8 mouse cellular contexts compared by ENCODE assay signal in the genomic region with DNA sequence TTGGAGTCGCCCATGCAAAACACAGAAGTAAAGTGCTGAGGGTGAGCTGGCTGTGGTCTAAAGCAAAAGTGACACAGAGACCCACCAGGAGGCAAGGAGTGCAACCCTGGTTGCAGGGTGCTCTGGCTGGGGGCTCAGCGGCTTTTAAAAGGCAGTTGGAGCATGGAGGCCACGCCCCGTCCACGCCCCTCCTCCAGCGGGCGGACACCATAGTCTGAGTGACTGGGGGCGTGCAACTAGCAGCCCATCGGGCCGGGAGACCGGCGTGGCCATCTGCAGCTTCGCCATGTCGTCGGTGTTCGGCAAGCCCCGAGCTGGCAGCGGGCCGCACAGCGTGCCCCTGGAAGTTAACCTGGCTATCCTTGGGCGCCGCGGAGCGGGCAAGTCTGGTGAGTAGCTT. TPM values are rescaled to one million over a fixed set of nuclear protein-coding genes. Genes with fewer than 3 reads are reported as not detected.
DNase-seq lines count a peak whose midpoint lies in the region; ATAC-seq lines count a peak whose summit lies in the region.

Gene Rasl12 (plus strand): TSS at position 228 of the 400 bp plus-strand sequence.

- H3K4me2 ChIP-seq in hindbrain, embryonic 14.5 days (replicated peaks) = peak within 1 kb of the TSS; percentile 80

- ATAC-seq in common myeloid progenitor, adult 5-6 weeks (replicated peaks; ENCODE audit: low read depth, poor library complexity, severe bottlenecking) = peak; percentile 94
- ATAC-seq in hindbrain, embryonic 14.5 days (ENCODE audit: low FRiP score) = peak; percentile 73
- ATAC-seq in megakaryocyte, adult 5-6 weeks (ENCODE audit: poor library complexity, severe bottlenecking) = peak; percentile 56
- ATAC-seq in inflammation-experienced regulatory T-cells, adult 6 months = no peak

- under 1% methylated on average over 24 of the region's 24 CpGs for WGBS in hindbrain, embryonic 14.5 days

- no peaks in the 10 kb centered on the region for H3K36me3 ChIP-seq in hindbrain, embryonic 14.5 days (replicated peaks; ENCODE audit: control insufficient read depth, insufficient read depth)

- H3K9ac ChIP-seq in hindbrain, embryonic 14.5 days = peak within 1 kb of the TSS; percentile 61

- H3K27me3 ChIP-seq in hindbrain, embryonic 14.5 days (ENCODE audit: control insufficient read depth, insufficient read depth, low read length) = no peaks in the 10 kb centered on the region

- H3K4me3 ChIP-seq in hindbrain, embryonic 14.5 days (replicated peaks; ENCODE audit: low read length) = peak within 1 kb of the TSS; percentile 44

- DNase-seq in adrenal gland, adult 18-20 months (ENCODE audit: low spot score in 2 of 2) = peak; percentile 52 to 69
- peak; percentile 50 to 69 for DNase-seq in gastrocnemius, adult 8-10 months (ENCODE audit: low spot score in 2 of 2)
- DNase-seq in hindbrain, embryonic 14.5 days (ENCODE audit: low spot score) = peak; percentile 55
- peak; percentile 12 to 88 for DNase-seq in left cerebral cortex, postnatal 10 days (ENCODE audit: extremely low spot score in 1 of 2, low spot score in 2 of 2)
- peak; percentile 35 to 49 for DNase-seq in right cerebral cortex, adult 2 months (ENCODE audit: low spot score in 2 of 2)

- H3K9me3 ChIP-seq in hindbrain, embryonic 14.5 days (ENCODE audit: control insufficient read depth, low read length) = no peaks in the 10 kb centered on the region

- intact Hi-C loops in left cerebral cortex, postnatal 10 days (cut with DNase I) = no loop called here

- peaks cover 5% of the 10 kb centered on the region for H3K4me1 ChIP-seq in hindbrain, embryonic 14.5 days (replicated peaks; ENCODE audit: control insufficient read depth, insufficient read depth, low read length)

- H3K27ac ChIP-seq in hindbrain, embryonic 14.5 days = no peak within 1 kb of the TSS

RNA-seq across cellular contexts. Expression of gene Rasl12, which starts in this region (rescaled TPM):
- 10 to 100 TPM in 1 of 2 experiments, 1 to 10 TPM in 1; 5.7 to 31.8 TPM for total RNA-seq in adrenal gland, adult 18-20 months (2021)
- total RNA-seq in common myeloid progenitor, adult 5-6 weeks (2017) = 0.14 TPM in 1 of 2 replicates, not detected in the other
- 1 to 10 TPM; 2.1 to 3.8 (median 2.2) TPM for total RNA-seq in gastrocnemius, adult 8-10 months (2022)
- 7.6 and 7.9 TPM in 2 replicates for polyA plus RNA-seq in hindbrain, embryonic 14.5 days (2014; fragmentation: Nextera tagmentation; extraction: Ambion mirVana)
- total RNA-seq in left cerebral cortex, postnatal 10 days (2021) = 1 to 10 TPM; 2.6 to 2.8 TPM
- total RNA-seq in megakaryocyte, adult 5-6 weeks (2015) = 0.25 TPM in 1 of 2 replicates, not detected in the other
- 0.07 and 0.41 TPM in 2 replicates for total RNA-seq in megakaryocyte, adult 5-6 weeks (2017)
- under 1 TPM in 2 of 3 experiments, not detected in 1; 0.23 to 0.89 TPM for polyA plus RNA-seq in inflammation-experienced regulatory T-cells, adult 6 months (2017; shearing (Covaris generic))

Comparison
In these comparisons a context has a peak if more than half of its experiments do, and no peak if none do; other contexts are left out.
1. Peak in ATAC-seq in common myeloid progenitor, adult 5-6 weeks; RNA of the gene not detected or under 1 TPM.
2. Peak in ATAC-seq in megakaryocyte, adult 5-6 weeks; RNA of the gene not detected or under 1 TPM.